In the genomic region with DNA sequence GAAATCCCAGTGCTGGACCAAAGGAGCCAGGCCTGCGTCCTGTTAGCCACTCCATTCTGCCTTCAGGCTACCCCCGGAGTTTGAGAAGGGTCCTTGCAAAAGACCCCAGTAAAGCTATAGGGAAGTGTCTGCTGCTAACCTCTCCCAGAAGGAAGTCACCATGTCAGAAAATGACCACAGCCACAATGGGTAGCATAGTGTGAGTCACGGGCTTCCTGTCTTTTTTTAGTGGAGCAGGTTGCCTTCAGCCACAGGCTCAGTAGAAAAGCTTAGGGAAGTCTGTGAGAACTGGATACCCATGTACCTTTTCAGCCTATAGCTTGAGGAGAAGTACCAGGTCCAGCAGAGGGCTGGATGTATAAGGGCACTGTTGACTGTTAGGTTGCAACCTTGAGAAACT, we compare ENCODE assay signal across 21 mouse cellular contexts.
DNase-seq lines count a peak whose midpoint lies in the region; ATAC-seq and TF ChIP-seq lines count a peak whose summit lies in the region.
"Had no signal": no experiment of that assay in that cellular context is flagged by ENCODE, and none has a peak within 500 bp of the region (broad histone marks: within the 10 kb centered on the region; RNA-seq: fewer than 3 reads in every experiment).

No protein-coding gene starts in this region.

- intact Hi-C loops in heart, postnatal 25 days (cut with DNase I): no loop called here

- TF ChIP-seq CTCF in bone marrow macrophage, adult 2 months (IDR thresholded peaks at IDR 0.05; ENCODE audit: low read depth, low read length): no peak

- peaks cover 41 to 56% of the 10 kb centered on the region in 2 experiments for H3K4me1 ChIP-seq in heart, embryonic 14.5 days (ENCODE audit: control insufficient read depth in 2 of 2, insufficient read depth in 2 of 2, low read length in 2 of 2)
- peaks cover 46% of the 10 kb centered on the region for H3K4me1 ChIP-seq in bone marrow macrophage, adult 2 months (ENCODE audit: control insufficient read depth, insufficient read depth, low read length)
- peaks cover 24% of the 10 kb centered on the region for H3K4me1 ChIP-seq in embryonic facial prominence, embryonic 10.5 days
- H3K4me1 ChIP-seq in limb, embryonic 15.5 days: peaks cover 47% of the 10 kb centered on the region

- H3K27ac ChIP-seq in heart, embryonic 14.5 days (replicated peaks in 1 of 2; ENCODE audit: control insufficient read depth in 1 of 2, insufficient read depth in 1 of 2, low read depth in 2 of 2, low read length in 2 of 2): peak overlapping the region; percentile 63 to 82
- 0 out of 2 replicates have a peak overlapping the region, but pooled peaks have one; percentile 2 for H3K27ac ChIP-seq in bone marrow macrophage, adult 2 months (ENCODE audit: insufficient read depth, low read depth, low read length)
- H3K27ac ChIP-seq in embryonic facial prominence, embryonic 10.5 days (replicated peaks): peak overlapping the region; percentile 24; the same call in 1 of the 2 replicates
- H3K27ac ChIP-seq in limb, embryonic 15.5 days: peak overlapping the region; percentile 62
- H3K27ac ChIP-seq: forebrain, embryonic 13.5 days; liver, embryonic 13.5 days; midbrain, embryonic 13.5 days had no signal

- 55% methylated on average over 3 of the region's 3 CpGs for WGBS in heart, embryonic 14.5 days
- WGBS in embryonic facial prominence, embryonic 10.5 days: 71% methylated on average over 3 of the region's 3 CpGs
- WGBS in limb, embryonic 15.5 days: 75% methylated on average over 3 of the region's 3 CpGs

- no peaks in the 10 kb centered on the region for H3K27me3 ChIP-seq in heart, embryonic 14.5 days (ENCODE audit: control insufficient read depth, insufficient read depth, low read length)
- peaks cover 62% of the 10 kb centered on the region for H3K27me3 ChIP-seq in embryonic facial prominence, embryonic 10.5 days (replicated peaks; ENCODE audit: low read depth, poor library complexity, severe bottlenecking)
- H3K27me3 ChIP-seq in limb, embryonic 15.5 days: no peaks in the 10 kb centered on the region
- H3K27me3 ChIP-seq: liver, embryonic 13.5 days had no signal

- H3K4me2 ChIP-seq in heart, embryonic 14.5 days (ENCODE audit: low read length): peak overlapping the region; percentile 29; the same call in 1 of the 2 replicates
- no peak overlapping the region for H3K4me2 ChIP-seq in limb, embryonic 15.5 days
- H3K4me2 ChIP-seq: forebrain, embryonic 13.5 days; liver, embryonic 13.5 days; lung, embryonic 14.5 days; midbrain, embryonic 13.5 days had no signal

- TF ChIP-seq POLR2A in bone marrow macrophage, adult 2 months (IDR thresholded peaks at IDR 0.05; ENCODE audit: borderline replicate concordance, low read depth, low read length): no peak

- peak overlapping the region; percentile 38 for H3K9ac ChIP-seq in heart, embryonic 14.5 days (ENCODE audit: low read length)
- H3K9ac ChIP-seq in limb, embryonic 15.5 days: no peak overlapping the region
- H3K9ac ChIP-seq: forebrain, embryonic 13.5 days; liver, embryonic 13.5 days; lung, embryonic 14.5 days; midbrain, embryonic 13.5 days had no signal

- no peaks in the 10 kb centered on the region for H3K36me3 ChIP-seq in heart, embryonic 14.5 days (ENCODE audit: control insufficient read depth, insufficient read depth, low read length)
- no peaks in the 10 kb centered on the region for H3K36me3 ChIP-seq in embryonic facial prominence, embryonic 10.5 days (replicated peaks)
- H3K36me3 ChIP-seq in limb, embryonic 15.5 days: no peaks in the 10 kb centered on the region
- H3K36me3 ChIP-seq: liver, embryonic 13.5 days; midbrain, embryonic 13.5 days had no signal

- ATAC-seq in heart, embryonic 14.5 days (ENCODE audit: insufficient number of reproducible peaks, insufficient read depth, low FRiP score, low read depth): no peak
- ATAC-seq in limb, embryonic 15.5 days (ENCODE audit: insufficient number of reproducible peaks, low FRiP score, low TSS enrichment, low read depth): no peak
- ATAC-seq: forebrain, embryonic 13.5 days; midbrain, embryonic 13.5 days had no signal

- H3K9me3 ChIP-seq in heart, embryonic 14.5 days (ENCODE audit: control insufficient read depth, low read length): no peaks in the 10 kb centered on the region
- H3K9me3 ChIP-seq in embryonic facial prominence, embryonic 10.5 days: no peaks in the 10 kb centered on the region
- no peaks in the 10 kb centered on the region for H3K9me3 ChIP-seq in limb, embryonic 15.5 days
- H3K9me3 ChIP-seq: forebrain, embryonic 13.5 days; liver, embryonic 13.5 days; midbrain, embryonic 13.5 days had no signal

- no peak for DNase-seq in heart, postnatal 25 days (ENCODE audit: low spot score)
- no peak for DNase-seq in embryonic facial prominence, embryonic 10.5 days (ENCODE audit: low spot score)
- no peak for DNase-seq in kidney, adult 18-20 months
- no peak for DNase-seq in kidney, adult 11 months
- DNase-seq: adrenal gland, adult 2 months; cerebellum, adult 11 months; cerebellum, postnatal 25 days; gastrocnemius, postnatal 25 days; kidney, adult 8-10 months; kidney, postnatal 36 days; left cerebral cortex, postnatal 4 days; liver, embryonic 13.5 days; lung, embryonic 14.5 days; lung, postnatal 4 days; thymus, postnatal 14 days had no signal

- no peak overlapping the region for H3K4me3 ChIP-seq in heart, embryonic 14.5 days (ENCODE audit: control insufficient read depth in 1 of 2, insufficient read depth in 1 of 2, low read depth in 1 of 2, low read length in 2 of 2)
- H3K4me3 ChIP-seq in bone marrow macrophage, adult 2 months (ENCODE audit: insufficient read depth, low read length): no peak overlapping the region
- no peak overlapping the region for H3K4me3 ChIP-seq in embryonic facial prominence, embryonic 10.5 days
- H3K4me3 ChIP-seq in limb, embryonic 15.5 days: no peak overlapping the region
- H3K4me3 ChIP-seq: forebrain, embryonic 13.5 days; liver, embryonic 13.5 days; midbrain, embryonic 13.5 days; myocyte had no signal

Comparison
In these comparisons a context has a peak if more than half of its experiments do, and no peak if none do; other contexts are left out.
1. H3K27ac ChIP-seq: peak in every context shown above with its lines; median percentile 72 in heart, embryonic 14.5 days; 62 in limb, embryonic 15.5 days; 24 in embryonic facial prominence, embryonic 10.5 days; 2 in bone marrow macrophage, adult 2 months.